Mouse (Mus musculus): ENCODE results near the gene Lce1c. TPM values are rescaled to one million over a fixed set of nuclear protein-coding genes. Genes with fewer than 3 reads are reported as not detected.

Gene Lce1c
- not detected in 2 replicates for polyA plus RNA-seq (2012; rRNA removed)

DNA sequence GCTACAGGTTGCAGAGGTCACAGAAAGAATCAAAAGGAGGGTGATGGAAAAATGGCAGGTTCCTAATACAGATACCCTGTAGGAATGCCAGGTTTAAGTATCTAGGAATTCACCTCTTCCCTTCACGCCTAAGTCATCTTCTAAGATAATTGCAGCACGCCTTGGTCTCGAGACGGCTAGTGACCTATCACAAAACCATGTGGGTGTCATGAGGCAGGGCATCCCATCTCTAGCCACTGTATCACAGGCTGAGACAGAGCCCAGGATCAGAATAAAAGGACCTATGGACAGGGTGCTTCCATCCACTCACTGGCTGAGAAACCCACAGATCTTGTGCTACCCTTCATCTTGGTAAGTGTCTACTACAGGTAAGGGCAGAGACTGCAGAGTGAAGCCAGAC is at the start of gene Lce1c:
Gene Lce1c, plus strand, starts transcription at position 301 of the 400 bp plus-strand sequence.

GRCm38 (mm10) chr3:92648207-92648606 is 30.8 kb upstream of the Lce1c start, which contains the start of gene Lce1a1:
Gene Lce1a1 (minus strand): TSS chr3:92648307.

GRCm38 (mm10) chr3:92656826-92657225 is 22.2 kb upstream of the Lce1c start, which contains the start of gene Lce1b:
Gene Lce1b (minus strand): TSS chr3:92656926.

DNA sequence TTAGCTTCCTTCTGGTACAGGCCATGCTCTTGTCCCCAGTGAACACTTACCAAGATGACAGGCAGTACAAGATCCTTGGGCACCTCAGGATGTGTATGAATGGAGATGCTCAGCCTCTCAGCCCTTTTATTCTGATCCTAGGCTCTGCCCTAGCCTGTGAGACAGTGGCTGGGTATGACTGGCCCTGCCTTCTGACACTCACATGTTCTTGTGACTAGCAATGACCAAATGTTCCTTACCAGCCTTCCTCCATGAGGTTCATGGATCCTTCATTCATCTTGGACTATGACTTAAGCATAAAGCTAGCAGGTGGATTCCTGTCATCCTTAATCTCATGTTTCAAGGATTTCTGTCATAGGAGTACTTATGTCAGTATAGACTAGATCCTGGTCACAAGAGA is 8.8 kb upstream of the Lce1c start, which contains the start of gene Lce1a2:
Gene Lce1a2, minus strand, starts transcription at position 101 of the 400 bp plus-strand sequence.

DNA sequence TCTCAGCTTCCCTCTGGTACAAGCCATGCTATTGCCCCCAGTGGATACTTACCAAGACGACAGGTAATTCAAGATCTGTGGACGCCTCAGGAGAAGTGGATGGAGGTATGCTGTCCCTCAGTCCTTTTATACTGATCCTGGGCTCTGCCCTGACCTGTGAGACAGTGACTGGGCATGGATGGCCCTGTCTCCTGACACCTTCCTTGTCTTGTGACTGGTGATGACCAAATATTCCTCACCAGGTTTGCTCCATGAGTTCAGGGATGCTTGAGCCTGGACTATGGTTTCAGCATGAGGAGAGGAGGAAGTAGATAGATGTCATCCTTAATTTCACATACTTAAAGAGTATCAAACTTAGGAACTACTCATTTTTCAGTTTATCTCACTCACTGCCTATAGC is 8.1 kb downstream of the Lce1c start, which contains the start of gene Lce1d:
Gene Lce1d, minus strand, starts transcription at position 101 of the 400 bp plus-strand sequence.

GRCm38 (mm10) chr3:92708974-92709373 is 29.9 kb downstream of the Lce1c start, which contains the start of gene Lce1e:
Gene Lce1e (minus strand): TSS chr3:92709074.

GRCm38 (mm10) chr3:92720250-92720649 is 41.2 kb downstream of the Lce1c start, which contains the start of gene Lce1f:
Gene Lce1f (minus strand): TSS chr3:92720350.

Other genes starting within 250 kb of the Lce1c start
- 3.4 and 4.3 TPM in 2 replicates for gene Gm9774, start 249.8 kb upstream of the Lce1c start, polyA plus RNA-seq (2012; rRNA removed)
- 0.05 TPM in 1 of 2 replicates, not detected in the other for gene Sprr2k, start 246.7 kb upstream of the Lce1c start, polyA plus RNA-seq (2012; rRNA removed)
- not detected in 2 replicates for gene Sprr1b, start 240.5 kb upstream of the Lce1c start, polyA plus RNA-seq (2012; rRNA removed)
- gene Sprr3, start 220.5 kb upstream of the Lce1c start, polyA plus RNA-seq (2012; rRNA removed), result not detected in 2 replicates
- 0.06 TPM in 1 of 2 replicates, not detected in the other for gene Sprr1a, start 193.4 kb upstream of the Lce1c start, polyA plus RNA-seq (2012; rRNA removed)
- not detected in 2 replicates for gene Sprr4, start 178.8 kb upstream of the Lce1c start, polyA plus RNA-seq (2012; rRNA removed)
- gene 2310046K23Rik, start 144.7 kb upstream of the Lce1c start, polyA plus RNA-seq (2012; rRNA removed), result not detected in 2 replicates
- 0.03 TPM in 2 replicates for gene Ivl, start 105.5 kb upstream of the Lce1c start, polyA plus RNA-seq (2012; rRNA removed)
- gene Smcp, start 90.2 kb upstream of the Lce1c start, polyA plus RNA-seq (2012; rRNA removed), result 0.03 TPM in 1 of 2 replicates, not detected in the other
- gene 2210017I01Rik, start 71.8 kb upstream of the Lce1c start, polyA plus RNA-seq (2012; rRNA removed), result not detected in 2 replicates
- not detected in 2 replicates for gene Lce6a, start 57.6 kb upstream of the Lce1c start, polyA plus RNA-seq (2012; rRNA removed)
- not detected in 2 replicates for gene Lce1a1, start 30.9 kb upstream of the Lce1c start, polyA plus RNA-seq (2012; rRNA removed)
- gene Lce1b, start 22.3 kb upstream of the Lce1c start, polyA plus RNA-seq (2012; rRNA removed), result not detected in 2 replicates
- gene Lce1a2, start 8.9 kb upstream of the Lce1c start, polyA plus RNA-seq (2012; rRNA removed), result not detected in 2 replicates
- not detected in 2 replicates for gene Lce1d, start 8.0 kb downstream of the Lce1c start, polyA plus RNA-seq (2012; rRNA removed)
- not detected in 2 replicates for gene Lce1e, start 29.8 kb downstream of the Lce1c start, polyA plus RNA-seq (2012; rRNA removed)
- not detected in 2 replicates for gene Lce1f, start 41.1 kb downstream of the Lce1c start, polyA plus RNA-seq (2012; rRNA removed)
- not detected in 2 replicates for gene Gm38119, start 59.8 kb downstream of the Lce1c start, polyA plus RNA-seq (2012; rRNA removed)
- not detected in 2 replicates for gene Lce1g, start 73.1 kb downstream of the Lce1c start, polyA plus RNA-seq (2012; rRNA removed)
- not detected in 2 replicates for gene Lce1h, start 85.8 kb downstream of the Lce1c start, polyA plus RNA-seq (2012; rRNA removed)
- not detected in 2 replicates for gene Lce1i, start 99.7 kb downstream of the Lce1c start, polyA plus RNA-seq (2012; rRNA removed)
- not detected in 2 replicates for gene Lce1j, start 111.3 kb downstream of the Lce1c start, polyA plus RNA-seq (2012; rRNA removed)
- not detected in 2 replicates for gene Lce1k, start 128.6 kb downstream of the Lce1c start, polyA plus RNA-seq (2012; rRNA removed)
- gene Kprp, start 148.0 kb downstream of the Lce1c start, polyA plus RNA-seq (2012; rRNA removed), result not detected in 2 replicates
- gene Lce1l, start 172.0 kb downstream of the Lce1c start, polyA plus RNA-seq (2012; rRNA removed), result not detected in 2 replicates
- not detected in 2 replicates for gene 2310050C09Rik, start 191.0 kb downstream of the Lce1c start, polyA plus RNA-seq (2012; rRNA removed)
- not detected in 2 replicates for gene Lce3a, start 247.0 kb downstream of the Lce1c start, polyA plus RNA-seq (2012; rRNA removed)